Mouse (Mus musculus): ENCODE results near the gene Scfd2. TPM values are rescaled to one million over a fixed set of nuclear protein-coding genes. Genes with fewer than 3 reads are reported as not detected.
A peak's percentile ranks its signal among the peaks of the same experiment; 100 is the strongest.

The Scfd2 gene
- total RNA-seq (2021), result 10 to 100 TPM; 26.8 to 34.0 TPM

- peak; percentile 97 for DNase-seq (ENCODE audit: low spot score in 2 of 2)
- intact Hi-C loops (cut with DNase I), result loop anchor here (10.0 kb wide), 2 partner anchors 217 to 623 kb away; partner anchors contain the start of gene Pdgfra
Observed at GRCm38 (mm10) chr5:74531630-74532280, at the start of gene Scfd2. Gene Scfd2 (minus strand): TSS chr5:74531759.

- intact Hi-C loops (cut with DNase I), result no loop called here
- no peak for DNase-seq (ENCODE audit: low spot score in 2 of 2)
Observed at GRCm38 (mm10) chr5:74571767-74572166, 40.2 kb upstream of the Scfd2 start.

- intact Hi-C loops (cut with DNase I), result no loop called here
- DNase-seq (ENCODE audit: low spot score in 2 of 2), result no peak
Observed at GRCm38 (mm10) chr5:74561151-74561550, 29.6 kb upstream of the Scfd2 start.

GRCm38 (mm10) chr5:74549566-74549965, 18.0 kb upstream of the Scfd2 start:
- intact Hi-C loops (cut with DNase I), result no loop called here
- peak in 1 of 2 experiments; percentile 9 for DNase-seq (ENCODE audit: low spot score in 2 of 2)

- no peak for DNase-seq (ENCODE audit: low spot score in 2 of 2)
- intact Hi-C loops (cut with DNase I), result no loop called here
Observed at GRCm38 (mm10) chr5:74545606-74546005, 14.0 kb upstream of the Scfd2 start.

GRCm38 (mm10) chr5:74536180-74536947, 4.8 kb upstream of the Scfd2 start:
- no peak for DNase-seq (ENCODE audit: low spot score in 2 of 2)
- intact Hi-C loops (cut with DNase I), result loop anchor here (10.0 kb wide), 2 partner anchors 222 to 618 kb away; partner anchors contain the start of gene Pdgfra

- intact Hi-C loops (cut with DNase I), result loop anchor here (10.0 kb wide), 2 partner anchors 221 to 619 kb away; partner anchors contain the start of gene Pdgfra
- DNase-seq (ENCODE audit: low spot score in 2 of 2), result peak; percentile 92 to 95
Observed at GRCm38 (mm10) chr5:74535240-74536021, 3.9 kb upstream of the Scfd2 start, which contains the start of gene Fip1l1. Gene Fip1l1 (plus strand): TSS chr5:74535449.

GRCm38 (mm10) chr5:74530785-74531184, 774 bp downstream of the Scfd2 start:
- intact Hi-C loops (cut with DNase I), result loop anchor here (10.0 kb wide), 2 partner anchors 216 to 624 kb away; partner anchors contain the start of gene Pdgfra
- DNase-seq (ENCODE audit: low spot score in 2 of 2), result peak in 1 of 2 experiments; percentile 5

GRCm38 (mm10) chr5:74527025-74527424, 4.5 kb downstream of the Scfd2 start:
- intact Hi-C loops (cut with DNase I), result no loop called here
- no peak for DNase-seq (ENCODE audit: low spot score in 2 of 2)

GRCm38 (mm10) chr5:74511686-74512085, 19.9 kb downstream of the Scfd2 start:
- DNase-seq (ENCODE audit: low spot score in 2 of 2), result no peak
- intact Hi-C loops (cut with DNase I), result no loop called here

- DNase-seq (ENCODE audit: low spot score in 2 of 2), result no peak
- intact Hi-C loops (cut with DNase I), result no loop called here
Observed at GRCm38 (mm10) chr5:74492705-74493104, 38.9 kb downstream of the Scfd2 start.

- no peak for DNase-seq (ENCODE audit: low spot score in 2 of 2)
Observed at GRCm38 (mm10) chr5:74484646-74485045, 46.9 kb downstream of the Scfd2 start.

GRCm38 (mm10) chr5:74482633-74483032, 48.9 kb downstream of the Scfd2 start:
- intact Hi-C loops (cut with DNase I), result no loop called here
- no peak for DNase-seq (ENCODE audit: low spot score in 2 of 2)

More at GRCm38 (mm10) chr5:74484646-74485045, 46.9 kb downstream of the Scfd2 start:
- intact Hi-C loops (cut with DNase I), result no loop called here

- no peak for DNase-seq (ENCODE audit: low spot score in 2 of 2)
- intact Hi-C loops (cut with DNase I), result no loop called here
Observed at GRCm38 (mm10) chr5:74482034-74482433, 49.5 kb downstream of the Scfd2 start.

GRCm38 (mm10) chr5:74480409-74480808, 51.1 kb downstream of the Scfd2 start:
- no peak for DNase-seq (ENCODE audit: low spot score in 2 of 2)
- intact Hi-C loops (cut with DNase I), result no loop called here

- intact Hi-C loops (cut with DNase I), result no loop called here
- DNase-seq (ENCODE audit: low spot score in 2 of 2), result no peak
Observed at GRCm38 (mm10) chr5:74479947-74480346, 51.6 kb downstream of the Scfd2 start.

- no peak for DNase-seq (ENCODE audit: low spot score in 2 of 2)
Observed at GRCm38 (mm10) chr5:74479157-74479556, 52.4 kb downstream of the Scfd2 start.

GRCm38 (mm10) chr5:74476551-74476950, 55.0 kb downstream of the Scfd2 start:
- intact Hi-C loops (cut with DNase I), result no loop called here
- DNase-seq (ENCODE audit: low spot score in 2 of 2), result no peak

More at GRCm38 (mm10) chr5:74479157-74479556, 52.4 kb downstream of the Scfd2 start:
- intact Hi-C loops (cut with DNase I), result no loop called here

GRCm38 (mm10) chr5:74473117-74473516, 58.4 kb downstream of the Scfd2 start:
- DNase-seq (ENCODE audit: low spot score in 2 of 2), result no peak
- intact Hi-C loops (cut with DNase I), result no loop called here

- DNase-seq (ENCODE audit: low spot score in 2 of 2), result no peak
- intact Hi-C loops (cut with DNase I), result no loop called here
Observed at GRCm38 (mm10) chr5:74470819-74471218, 60.7 kb downstream of the Scfd2 start.
